In genomic region chr12:117837376-117837775, GRCm38 (mm10) we compare ENCODE assay signal across 30 mouse cellular contexts. TPM values are rescaled to one million over a fixed set of nuclear protein-coding genes. Genes with fewer than 3 reads are reported as not detected.
DNase-seq lines count a peak whose midpoint lies in the region; ATAC-seq and TF ChIP-seq lines count a peak whose summit lies in the region.
"Had no signal": no experiment of that assay in that cellular context is flagged by ENCODE, and none has a peak within 500 bp of the region (broad histone marks: within the 10 kb centered on the region; RNA-seq: fewer than 3 reads in every experiment).

No protein-coding gene starts in this region.

- peaks cover 17% of the 10 kb centered on the region for H3K4me1 ChIP-seq in bone marrow macrophage, adult 2 months (ENCODE audit: control insufficient read depth, insufficient read depth, low read length)
- no peaks in the 10 kb centered on the region for H3K4me1 ChIP-seq in heart, adult 2 months (ENCODE audit: control insufficient read depth, insufficient read depth, low read length)
- H3K4me1 ChIP-seq in intestine, embryonic 15.5 days (replicated peaks): no peaks in the 10 kb centered on the region
- H3K4me1 ChIP-seq: embryonic facial prominence, embryonic 15.5 days; forebrain, embryonic 10.5 days; forebrain, embryonic 12.5 days had no signal

- no peak overlapping the region for H3K4me3 ChIP-seq in bone marrow macrophage, adult 2 months (ENCODE audit: insufficient read depth, low read length)
- H3K4me3 ChIP-seq in heart, adult 2 months: no peak overlapping the region
- H3K4me3 ChIP-seq in intestine, embryonic 15.5 days (replicated peaks): no peak overlapping the region
- H3K4me3 ChIP-seq: embryonic facial prominence, embryonic 13.5 days; embryonic facial prominence, embryonic 15.5 days; erythroblast, embryonic 14.5 days; forebrain, embryonic 10.5 days; forebrain, embryonic 12.5 days had no signal

- TF ChIP-seq CTCF in bone marrow macrophage, adult 2 months (IDR thresholded peaks at IDR 0.05; ENCODE audit: low read depth, low read length): no peak
- no peak for TF ChIP-seq CTCF in heart, adult 2 months (IDR thresholded peaks at IDR 0.05)

- H3K9ac ChIP-seq in heart, adult 2 months (ENCODE audit: low read depth, low read length): no peak overlapping the region
- no peak overlapping the region for H3K9ac ChIP-seq in intestine, embryonic 15.5 days
- H3K9ac ChIP-seq: embryonic facial prominence, embryonic 13.5 days; embryonic facial prominence, embryonic 15.5 days; forebrain, embryonic 12.5 days had no signal

- intact Hi-C loops in heart, adult 2 months (cut with DNase I): no loop called here

- peak overlapping the region; percentile 32; the same call in 1 of the 2 replicates for H3K27ac ChIP-seq in bone marrow macrophage, adult 2 months (ENCODE audit: insufficient read depth, low read depth, low read length)
- H3K27ac ChIP-seq in heart, adult 2 months: no peak overlapping the region
- no peak overlapping the region for H3K27ac ChIP-seq in intestine, embryonic 15.5 days
- H3K27ac ChIP-seq: embryonic facial prominence, embryonic 13.5 days; embryonic facial prominence, embryonic 15.5 days; forebrain, embryonic 10.5 days; forebrain, embryonic 12.5 days had no signal

- no peak overlapping the region for H3K4me2 ChIP-seq in intestine, embryonic 15.5 days (replicated peaks)
- H3K4me2 ChIP-seq: embryonic facial prominence, embryonic 13.5 days; embryonic facial prominence, embryonic 15.5 days; forebrain, embryonic 12.5 days had no signal

- peak; percentile 62 for DNase-seq in 416B (ENCODE audit: low read depth)
- no peak for DNase-seq in heart, adult 2 months
- DNase-seq in ovary, adult 18-20 months (ENCODE audit: low spot score): no peak
- DNase-seq: adrenal gland, adult 8-10 months; adrenal gland, postnatal 14 days; adrenal gland, postnatal 36 days; B cell, adult 2 months; cerebellum, adult 11 months; cerebellum, adult 18-20 months; cerebellum, adult 8-10 months; cerebellum, adult 9-11 months; cerebellum, postnatal 14 days; cerebellum, postnatal 36 days; embryo, embryonic 11 days had no signal

- H3K79me2 ChIP-seq in heart, adult 2 months (replicated peaks; ENCODE audit: control insufficient read depth, insufficient read depth, low read length): no peaks in the 10 kb centered on the region

- no peak for TF ChIP-seq POLR2A in bone marrow macrophage, adult 2 months (IDR thresholded peaks at IDR 0.05; ENCODE audit: borderline replicate concordance, low read depth, low read length)
- no peak for TF ChIP-seq POLR2A in heart, adult 2 months (IDR thresholded peaks at IDR 0.05; ENCODE audit: insufficient read depth, low read depth, low read length)

- no peaks in the 10 kb centered on the region for H3K9me3 ChIP-seq in intestine, embryonic 15.5 days
- H3K9me3 ChIP-seq: embryonic facial prominence, embryonic 13.5 days; embryonic facial prominence, embryonic 15.5 days; forebrain, embryonic 10.5 days had no signal

- ATAC-seq in megakaryocyte, adult 5-6 weeks (ENCODE audit: poor library complexity, severe bottlenecking): peak; percentile 81
- ATAC-seq in neutrophil, adult 5-6 weeks (ENCODE audit: extremely low read depth, insufficient number of reproducible peaks, low FRiP score, poor library complexity, severe bottlenecking): peak; percentile 39; the same call in 1 of the 2 replicates
- ATAC-seq in intestine, embryonic 15.5 days: no peak
- ATAC-seq: activated CD4-positive, CD25-positive, alpha-beta regulatory T cell, adult 4 months; CD4-positive, CD25-positive, alpha-beta regulatory T cell, adult 4 months; forebrain, embryonic 14.5 days; forebrain, embryonic 16.5 days; Patski had no signal

- 77% methylated on average over 4 of the region's 4 CpGs for WGBS in heart, adult 2 months
- 91% methylated on average over 4 of the region's 4 CpGs for WGBS in intestine, embryonic 15.5 days

- TF ChIP-seq EP300 in heart, adult 2 months (IDR thresholded peaks at IDR 0.05; ENCODE audit: insufficient read depth, low read depth, low read length): no peak

- H3K27me3 ChIP-seq in heart, adult 2 months (ENCODE audit: control insufficient read depth, insufficient read depth, low read length): no peaks in the 10 kb centered on the region
- H3K27me3 ChIP-seq in intestine, embryonic 15.5 days (replicated peaks): no peaks in the 10 kb centered on the region
- H3K27me3 ChIP-seq: CH12.LX; embryonic facial prominence, embryonic 13.5 days; embryonic facial prominence, embryonic 15.5 days; Patski had no signal

- H3K36me3 ChIP-seq in heart, adult 2 months (ENCODE audit: control insufficient read depth, insufficient read depth, low read length): no peaks in the 10 kb centered on the region
- H3K36me3 ChIP-seq in intestine, embryonic 15.5 days: no peaks in the 10 kb centered on the region
- H3K36me3 ChIP-seq: embryonic facial prominence, embryonic 13.5 days; embryonic facial prominence, embryonic 15.5 days; forebrain, embryonic 10.5 days; forebrain, embryonic 12.5 days; G1E had no signal

RNA-seq across cellular contexts. Expression of gene Cdca7l, which starts 33.3 kb away (rescaled TPM):
- polyA plus RNA-seq in bone marrow macrophage, adult 2 months (2012; ENCODE audit: insufficient read depth, insufficient read length, missing spikeins): 5.8 and 8.7 TPM in 2 replicates
- total RNA-seq in megakaryocyte, adult 5-6 weeks (2015): 17.7 and 22.1 TPM in 2 replicates
- total RNA-seq in megakaryocyte, adult 5-6 weeks (2017): 41.9 and 50.9 TPM in 2 replicates
- 7.6 and 7.7 TPM in 2 replicates for total RNA-seq in neutrophil, adult 5-6 weeks (2017)
- under 1 TPM; 0.16 to 0.23 TPM for total RNA-seq in heart, adult 2 months (2021)
- polyA plus RNA-seq in heart, adult 2 months (2012; rRNA removed): 0.10 and 0.26 TPM in 2 replicates
- 41.2 and 42.4 TPM in 2 replicates for polyA plus RNA-seq in intestine, embryonic 15.5 days (2015; fragmentation: Nextera tagmentation; extraction: Ambion mirVana)
